Mouse (Mus musculus): Measurements from ENCODE around the gene Stpg4. TPM values are rescaled to one million over a fixed set of nuclear protein-coding genes. Genes with fewer than 3 reads are reported as not detected.
A peak's percentile ranks its signal among the peaks of the same experiment; 100 is the strongest.

Stpg4 gene
- total RNA-seq, 2 experiments from 2014 or later = not detected

DNA sequence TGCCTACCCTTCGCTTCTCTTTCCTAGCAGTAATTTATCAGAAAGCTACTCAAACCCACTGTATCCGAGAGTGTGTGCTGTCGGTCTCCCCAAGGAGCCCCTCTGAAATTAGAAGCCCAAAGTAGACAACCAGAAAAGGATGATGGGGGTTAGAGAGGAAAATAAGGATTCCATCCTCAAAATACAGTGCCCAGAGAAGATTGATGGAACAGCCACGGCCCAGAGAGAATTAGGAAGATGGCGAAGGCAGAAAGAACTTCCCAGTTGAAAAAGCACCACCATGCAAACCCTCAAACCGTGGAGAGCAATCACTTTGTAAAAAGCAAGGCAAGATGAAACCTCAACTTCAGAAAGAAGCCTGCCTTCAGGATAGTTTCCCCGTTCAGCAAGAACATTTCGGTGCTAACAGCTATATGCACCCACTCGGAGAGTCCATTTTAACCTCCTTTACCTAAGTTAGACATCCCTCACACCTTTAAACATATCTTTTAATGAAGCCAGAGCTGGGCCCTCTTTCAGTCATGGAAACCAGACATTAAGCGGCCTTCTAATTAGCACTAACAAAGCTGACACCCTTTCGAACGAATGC lies 20.2 kb upstream of the Stpg4 start:
- intact Hi-C loops (cut with DNase I) = loop anchor here (2.0 to 5.0 kb wide), 4 partner anchors 83 to 133 kb away; no protein-coding TSS in a partner anchor
- DNase-seq = no peak

DNA sequence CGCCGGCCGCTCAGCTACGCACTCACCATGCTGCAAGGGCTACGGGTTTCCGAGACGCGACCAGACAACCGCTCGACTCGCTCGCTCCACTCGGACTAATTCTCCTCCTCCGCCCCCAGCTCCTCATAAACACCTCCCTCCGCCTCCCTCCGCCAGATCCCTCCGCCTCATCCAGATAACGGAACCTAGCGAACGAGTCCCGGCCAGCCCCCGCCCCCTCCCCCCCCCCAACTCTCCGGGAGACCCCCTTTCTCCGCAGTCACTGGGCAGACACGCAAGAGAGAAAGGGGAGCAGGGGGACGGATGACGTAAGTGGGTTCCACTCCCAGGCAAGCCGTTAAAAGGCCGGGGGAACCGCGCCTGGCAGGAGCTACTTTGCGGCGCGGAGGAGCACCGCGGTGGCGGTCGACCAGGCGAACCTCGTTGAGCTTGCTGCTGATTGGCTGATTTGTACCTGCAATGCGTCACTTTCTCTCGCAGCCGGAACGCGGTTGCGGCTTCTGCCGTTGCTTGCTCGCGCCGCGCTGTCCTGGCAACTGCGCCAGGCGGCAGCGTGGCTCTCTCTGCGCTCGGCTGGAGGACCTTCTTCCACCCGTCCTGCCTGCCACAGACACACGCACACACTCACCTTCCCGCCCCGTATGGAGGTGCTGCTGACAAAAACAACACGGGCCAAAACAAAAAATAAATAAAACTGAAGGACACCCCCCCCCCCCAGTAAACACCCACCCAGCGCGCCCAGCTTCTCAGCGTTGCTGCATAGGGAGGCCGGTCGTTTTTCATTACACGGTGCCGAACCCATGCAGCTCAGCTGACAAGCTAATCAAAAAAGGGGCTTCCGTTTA lies 19.4 kb upstream of the Stpg4 start, which contains the start of gene Calm2:
Calm2 (minus strand) TSS at position 169 of the 845 bp plus-strand sequence.
- DNase-seq = peak; percentile 97 to 98
- intact Hi-C loops (cut with DNase I) = loop anchor here (2.0 to 5.0 kb wide), 4 partner anchors 84 to 132 kb away; no protein-coding TSS in a partner anchor

DNA sequence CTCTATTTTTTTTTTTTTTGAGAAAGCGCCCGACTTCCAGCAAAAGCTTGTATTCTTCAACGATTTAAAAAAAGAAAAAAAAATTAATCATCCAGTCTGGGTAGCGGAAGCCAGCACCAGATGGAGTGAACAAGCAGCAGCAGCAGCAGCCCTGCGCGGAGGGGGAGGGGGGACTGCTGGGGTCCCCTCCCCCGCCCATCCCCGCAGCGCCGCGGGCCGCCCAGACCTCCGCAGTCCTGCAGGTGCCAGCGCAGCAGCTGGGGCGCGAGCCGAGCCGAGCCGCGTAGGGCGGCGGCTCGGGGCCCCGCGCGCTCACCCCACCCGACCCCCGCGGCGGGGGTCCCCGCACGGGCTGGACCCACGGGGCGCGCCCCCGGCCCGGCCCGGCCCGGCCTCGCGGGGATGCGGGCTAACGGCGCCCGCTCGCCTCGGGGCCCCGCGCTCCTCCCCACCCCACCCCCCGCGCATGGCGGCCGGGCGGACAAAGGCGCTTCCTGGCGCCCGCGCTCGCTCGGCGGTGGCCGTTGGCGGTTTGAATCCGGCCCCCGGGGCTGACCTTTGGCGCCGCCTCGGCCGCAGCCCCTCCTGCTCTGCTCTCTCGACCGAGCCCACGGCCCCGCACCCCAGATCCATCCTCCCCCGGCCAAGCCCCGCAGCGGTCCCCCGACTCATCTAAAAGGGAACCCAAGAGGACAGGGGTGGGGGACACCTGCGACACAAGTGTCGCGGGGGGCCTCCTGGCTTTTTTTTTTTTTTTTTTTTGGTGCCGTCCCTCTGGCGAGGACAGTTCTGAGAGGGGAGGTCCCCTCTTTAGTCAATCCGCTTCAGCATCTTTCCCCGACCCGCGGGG lies 18.6 kb upstream of the Stpg4 start:
- DNase-seq = peak; percentile 78 to 79
- intact Hi-C loops (cut with DNase I) = loop anchor here (2.0 to 5.0 kb wide), 4 partner anchors 85 to 131 kb away; no protein-coding TSS in a partner anchor

DNA sequence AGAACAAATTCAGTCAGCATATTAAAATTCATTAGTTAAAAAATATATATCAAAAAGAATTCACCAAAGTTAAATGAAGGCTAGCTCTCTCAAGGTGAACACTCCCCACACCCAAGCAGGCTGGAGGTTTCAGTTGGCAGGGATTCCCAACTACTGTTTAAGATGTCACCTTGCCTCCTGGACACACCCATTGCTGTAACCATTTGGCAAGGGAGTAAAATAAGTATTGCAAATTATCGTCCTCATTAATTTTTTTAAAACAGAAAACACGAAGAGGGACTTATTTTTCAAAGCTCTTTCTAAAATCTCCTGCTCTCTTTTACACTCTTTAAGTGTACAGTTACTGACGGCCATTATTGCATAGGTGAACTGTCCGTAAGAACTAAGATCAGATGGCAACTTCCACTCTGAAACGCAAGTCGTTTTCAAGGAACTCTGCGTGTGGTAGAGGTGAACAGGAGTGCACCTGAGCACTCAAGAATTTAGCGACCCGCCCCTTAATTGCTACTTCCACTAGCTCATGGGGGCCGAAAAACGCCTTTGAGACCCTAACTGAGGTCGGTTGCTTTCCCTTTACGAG lies 17.9 kb upstream of the Stpg4 start:
- intact Hi-C loops (cut with DNase I) = loop anchor here (5.0 kb wide), 2 partner anchors 113 to 127 kb away; no protein-coding TSS in a partner anchor

DNA sequence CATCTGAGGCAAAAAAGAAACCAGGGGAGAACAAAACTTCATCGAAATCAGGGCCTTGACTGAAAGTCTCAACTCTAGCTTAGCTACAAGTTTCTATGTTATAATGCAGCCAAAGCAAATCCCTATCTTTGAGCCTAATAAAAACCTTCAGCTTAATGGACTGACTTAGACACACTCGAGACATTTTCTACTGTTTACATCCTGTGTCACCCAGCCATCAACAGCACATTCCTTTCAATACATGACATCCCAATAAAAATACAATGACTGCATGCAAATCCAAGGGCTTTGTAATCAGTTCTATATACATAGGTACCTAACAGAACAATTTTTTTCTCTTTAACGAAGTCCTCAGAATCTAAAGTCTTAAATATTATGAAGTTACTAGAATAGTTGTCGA lies 17.2 kb upstream of the Stpg4 start:
- DNase-seq = no peak
- intact Hi-C loops (cut with DNase I) = loop anchor here (5.0 kb wide), 2 partner anchors 112 to 128 kb away; no protein-coding TSS in a partner anchor

More for the DNA sequence above, 17.9 kb upstream of the Stpg4 start:
- DNase-seq = no peak

DNA sequence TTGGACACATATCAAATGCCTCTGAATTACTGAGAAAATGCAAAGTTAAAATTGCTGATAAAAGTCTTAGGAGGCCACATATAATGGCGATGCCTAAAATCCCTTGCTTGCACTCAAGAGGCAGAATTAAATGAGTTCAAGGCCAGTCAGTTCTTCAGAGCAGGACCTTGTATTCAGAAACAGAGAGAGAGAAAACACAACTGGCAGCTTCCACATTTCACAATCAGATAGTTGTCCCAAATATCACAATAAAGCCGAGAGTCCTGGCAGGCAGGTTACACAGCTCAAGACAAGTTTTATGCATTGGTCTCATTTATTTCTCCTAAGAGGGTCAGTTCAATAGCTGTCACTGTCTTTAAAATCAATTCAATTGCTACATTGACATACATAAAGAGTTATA lies 14.0 kb upstream of the Stpg4 start:
- DNase-seq = no peak
- intact Hi-C loops (cut with DNase I) = no loop called here

DNA sequence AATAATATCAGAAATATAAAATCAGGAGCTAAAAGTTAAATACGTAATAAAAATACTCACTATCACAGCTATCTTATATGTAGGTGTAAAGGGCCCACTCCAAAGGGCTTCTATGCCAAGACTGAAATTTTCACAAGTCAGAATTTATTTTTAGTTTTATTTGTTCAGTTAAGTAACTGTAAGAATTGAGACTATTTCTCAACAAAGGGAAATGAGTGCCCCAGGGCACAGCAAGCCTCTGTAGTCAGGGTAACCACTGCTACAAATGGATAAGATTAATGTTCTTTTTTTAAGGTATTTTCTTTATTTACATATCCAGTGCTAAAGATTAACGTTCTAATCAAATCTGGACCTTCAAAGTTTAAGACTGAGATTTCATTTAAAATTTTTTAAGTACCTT lies 11.9 kb upstream of the Stpg4 start:
- intact Hi-C loops (cut with DNase I) = no loop called here
- DNase-seq = no peak

DNA sequence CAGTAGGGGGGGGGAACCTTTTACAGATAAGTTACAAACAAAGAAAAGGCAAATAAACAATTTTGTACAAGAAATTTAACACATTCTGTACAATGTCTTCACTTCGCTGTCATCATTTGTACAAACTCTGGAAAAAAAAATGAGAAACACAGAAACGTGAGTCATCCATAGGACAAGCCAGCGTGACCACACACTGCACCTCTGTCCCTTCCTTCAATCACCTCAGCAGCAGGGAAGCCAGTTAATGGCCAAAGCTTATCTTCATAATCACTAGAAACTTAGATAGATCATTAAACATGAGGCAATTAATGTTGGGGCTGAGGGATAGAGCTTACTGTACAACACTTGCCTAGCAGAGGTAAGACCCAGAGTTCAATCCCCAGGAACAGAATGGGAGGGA lies 6.4 kb upstream of the Stpg4 start:
- intact Hi-C loops (cut with DNase I) = loop anchor here (1.0 kb wide), 1 partner anchor 137 kb away; no protein-coding TSS in a partner anchor

DNA sequence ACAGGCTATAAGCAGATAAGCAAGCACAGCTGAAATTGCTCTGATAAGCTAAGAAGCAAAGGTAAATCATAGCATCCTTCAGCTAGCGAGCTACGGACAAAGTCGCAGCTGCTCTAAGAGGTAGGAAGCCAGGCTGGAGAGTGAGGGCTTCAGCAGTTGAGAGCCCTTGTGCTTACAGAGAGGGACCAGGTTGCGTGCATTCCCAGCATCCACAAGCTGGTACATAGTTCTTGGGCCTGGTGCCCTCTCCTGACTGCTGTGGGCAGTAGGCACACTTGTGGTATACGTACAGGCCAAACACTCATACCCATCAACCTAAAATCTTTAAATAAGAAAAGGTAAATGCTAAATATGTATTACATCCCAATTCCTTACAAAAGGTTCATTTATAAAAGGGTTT lies 5.2 kb upstream of the Stpg4 start:
- intact Hi-C loops (cut with DNase I) = no loop called here
- no peak for DNase-seq

More for the DNA sequence above, 6.4 kb upstream of the Stpg4 start:
- no peak for DNase-seq

DNA sequence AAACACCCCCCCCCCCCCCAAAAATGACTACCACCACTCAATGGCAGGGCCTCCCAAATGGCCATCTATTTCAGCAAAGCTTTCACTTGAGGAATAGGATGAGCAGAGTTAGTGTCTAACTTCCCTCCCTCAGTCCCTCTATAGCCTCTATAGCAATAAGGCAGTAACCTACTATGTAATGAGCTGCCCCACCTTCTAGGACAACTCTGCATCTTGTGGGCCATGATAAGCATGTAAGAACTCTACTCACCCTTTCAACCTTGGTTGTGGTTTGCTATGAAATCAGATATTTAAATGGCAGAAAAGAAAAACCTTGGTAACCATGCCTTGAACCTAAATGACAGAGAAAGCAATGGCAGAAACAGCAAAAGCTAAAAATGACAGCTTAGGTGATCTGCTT lies 4.8 kb upstream of the Stpg4 start:
- intact Hi-C loops (cut with DNase I) = no loop called here
- DNase-seq = no peak

DNA sequence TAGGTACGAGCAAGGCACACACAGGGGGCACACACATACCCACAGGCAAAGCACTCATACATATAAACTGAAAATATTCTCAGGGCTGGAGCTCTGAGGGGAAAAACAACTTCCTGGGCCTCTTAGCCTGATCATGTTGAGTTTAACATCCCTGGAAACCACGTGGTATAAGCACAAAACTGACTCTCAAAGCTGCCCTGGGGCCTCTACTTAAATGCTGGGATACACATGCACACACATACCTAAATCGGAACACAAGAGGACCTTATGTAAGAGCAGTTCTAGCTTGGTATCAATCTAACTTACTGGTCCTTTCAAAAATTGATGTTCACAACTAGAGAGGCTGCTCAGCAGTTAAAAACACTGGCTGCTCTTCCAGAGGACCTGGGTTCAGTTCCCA lies 1.9 kb upstream of the Stpg4 start:
- no peak for DNase-seq
- intact Hi-C loops (cut with DNase I) = loop anchor here (1.0 kb wide), 1 partner anchor 113 kb away; no protein-coding TSS in a partner anchor

DNA sequence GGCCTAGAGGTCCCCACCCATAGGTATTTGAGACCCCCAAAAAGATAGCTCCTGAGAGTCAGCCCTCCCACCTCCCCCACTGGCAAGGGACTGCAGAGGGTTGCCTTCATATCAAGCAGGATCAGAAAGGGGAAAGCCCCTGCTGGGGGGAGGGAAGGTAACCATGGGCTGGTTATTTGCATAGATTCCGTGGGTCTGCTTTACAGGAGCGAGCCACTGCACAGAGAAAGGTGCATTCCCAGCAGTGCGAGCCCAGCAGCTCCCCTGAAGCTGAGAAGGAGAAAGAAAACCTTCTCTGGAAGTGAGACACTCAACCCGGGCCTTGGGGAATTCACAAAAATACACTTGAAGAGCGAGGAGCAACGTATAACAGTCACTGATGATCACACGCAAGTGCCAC lies 9.5 kb downstream of the Stpg4 start:
- intact Hi-C loops (cut with DNase I) = no loop called here
- no peak for DNase-seq

DNA sequence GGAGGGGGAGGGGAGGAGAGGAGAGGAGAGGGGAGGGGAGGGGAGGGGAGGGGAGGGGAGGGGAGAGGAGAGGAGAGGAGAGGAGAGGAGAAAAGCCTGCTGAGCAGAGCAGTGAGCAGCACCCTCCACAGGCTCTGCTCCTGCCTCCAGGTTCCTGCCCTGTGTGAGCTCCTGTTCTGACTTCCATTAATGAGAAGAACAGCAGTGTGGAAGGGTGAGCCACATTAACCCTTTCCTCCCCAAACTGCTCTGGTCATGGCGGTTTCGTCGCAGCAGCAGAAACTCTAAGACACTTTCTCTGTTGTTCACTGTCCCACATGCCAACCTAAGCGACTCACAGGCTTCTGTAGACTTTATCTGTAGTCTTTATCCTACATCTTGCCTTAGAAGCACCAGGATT lies 20.9 kb downstream of the Stpg4 start:
- intact Hi-C loops (cut with DNase I) = no loop called here
- no peak for DNase-seq

DNA sequence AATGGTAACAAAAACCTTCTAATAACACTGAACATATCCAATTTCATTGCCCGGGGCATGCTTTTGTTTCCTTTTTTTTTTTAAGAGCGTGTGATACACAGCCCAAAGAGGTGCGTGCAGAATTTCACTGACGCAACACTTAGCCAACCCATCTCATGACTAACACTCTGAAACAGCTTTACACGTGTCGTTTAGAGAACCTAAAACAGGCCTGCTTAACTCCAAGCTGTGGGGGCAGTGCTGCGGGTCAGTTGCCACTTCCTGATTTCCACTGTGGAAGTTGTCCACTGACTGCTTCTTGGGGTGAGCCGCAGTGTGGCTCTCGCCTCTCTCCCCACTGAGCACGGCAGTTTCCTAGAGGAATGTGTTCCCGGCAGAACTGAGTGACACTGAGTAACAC lies 22.0 kb downstream of the Stpg4 start:
- no peak for DNase-seq
- intact Hi-C loops (cut with DNase I) = no loop called here

DNA sequence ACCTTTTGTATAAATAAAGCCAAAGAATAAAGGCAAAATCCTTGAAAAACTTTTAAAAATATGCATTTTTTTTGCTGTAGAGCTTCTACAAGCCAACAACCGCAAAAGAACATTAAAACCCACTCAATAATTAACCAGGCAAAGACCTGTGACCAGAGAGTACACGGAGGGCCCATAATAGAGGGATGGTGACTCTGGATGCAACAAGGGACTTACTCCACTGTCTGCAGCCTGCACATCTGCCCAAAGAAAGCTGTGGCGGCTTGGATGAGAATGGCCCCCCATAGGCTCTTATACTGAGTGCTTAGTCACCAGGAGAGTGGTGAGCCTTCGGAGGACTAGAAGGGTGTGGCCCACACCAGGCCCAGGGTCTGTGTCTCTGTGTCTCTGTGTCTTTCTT lies 24.1 kb downstream of the Stpg4 start:
- no peak for DNase-seq
- intact Hi-C loops (cut with DNase I) = no loop called here

DNA sequence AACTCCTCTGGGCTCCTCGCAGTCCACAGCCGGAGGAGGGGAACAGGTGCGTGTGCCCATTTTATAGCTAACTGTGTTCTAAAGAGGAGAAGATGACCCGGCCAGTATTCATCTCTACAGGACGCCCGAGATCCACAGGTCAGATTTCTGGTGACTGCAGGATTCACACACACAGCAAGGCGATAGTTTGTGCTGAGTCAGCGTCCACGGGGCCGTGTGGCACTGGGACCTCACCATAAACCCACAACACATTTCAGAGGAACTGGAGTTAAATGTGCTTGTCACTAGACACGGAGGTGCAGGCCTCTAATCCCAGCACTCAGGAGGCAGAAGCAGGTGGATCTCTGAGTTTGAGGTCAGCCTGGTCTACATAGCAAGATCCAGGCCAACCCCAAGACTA lies 25.1 kb downstream of the Stpg4 start:
- intact Hi-C loops (cut with DNase I) = no loop called here
- no peak for DNase-seq

DNA sequence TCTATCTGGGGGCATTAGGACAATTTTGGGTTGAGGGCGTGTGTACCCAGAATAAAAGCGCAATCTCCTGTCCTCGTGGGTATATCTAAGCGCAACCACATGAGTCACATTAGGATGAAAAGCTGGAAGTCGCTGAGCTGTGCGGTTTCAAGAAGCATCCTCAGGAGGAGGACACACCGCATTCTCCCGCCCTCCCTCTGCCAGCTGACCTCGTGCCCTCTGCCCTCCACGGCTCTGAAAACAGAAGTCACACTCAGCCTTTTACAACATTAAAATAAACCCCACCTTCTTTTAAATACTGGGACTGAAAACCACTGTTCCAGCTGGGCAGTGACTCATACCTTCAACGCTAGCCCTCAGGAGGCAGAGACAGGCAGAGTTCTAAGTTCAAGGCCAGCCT lies 30.5 kb downstream of the Stpg4 start:
- DNase-seq = no peak
- intact Hi-C loops (cut with DNase I) = no loop called here

DNA sequence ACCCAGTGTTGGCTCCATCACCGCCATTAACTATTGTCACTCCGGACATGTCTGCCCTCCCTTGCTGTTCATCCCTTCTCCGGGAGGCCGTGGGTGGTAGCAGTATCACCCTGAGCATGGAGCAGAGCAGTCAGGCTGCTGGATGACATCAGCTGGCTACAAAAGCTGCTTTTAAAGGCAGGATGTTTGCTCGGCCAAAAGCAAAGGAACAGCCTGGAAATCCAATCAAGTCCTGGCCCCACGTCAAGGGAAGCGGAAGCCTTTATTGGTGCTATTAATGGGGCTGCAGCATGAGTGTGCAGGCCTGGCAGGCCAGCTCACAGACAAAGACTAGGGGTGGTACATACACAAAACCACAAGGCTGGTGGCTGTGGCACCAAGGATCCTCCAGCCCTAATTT lies 36.3 kb downstream of the Stpg4 start:
- intact Hi-C loops (cut with DNase I) = no loop called here
- peak; percentile 62 to 74 for DNase-seq

DNA sequence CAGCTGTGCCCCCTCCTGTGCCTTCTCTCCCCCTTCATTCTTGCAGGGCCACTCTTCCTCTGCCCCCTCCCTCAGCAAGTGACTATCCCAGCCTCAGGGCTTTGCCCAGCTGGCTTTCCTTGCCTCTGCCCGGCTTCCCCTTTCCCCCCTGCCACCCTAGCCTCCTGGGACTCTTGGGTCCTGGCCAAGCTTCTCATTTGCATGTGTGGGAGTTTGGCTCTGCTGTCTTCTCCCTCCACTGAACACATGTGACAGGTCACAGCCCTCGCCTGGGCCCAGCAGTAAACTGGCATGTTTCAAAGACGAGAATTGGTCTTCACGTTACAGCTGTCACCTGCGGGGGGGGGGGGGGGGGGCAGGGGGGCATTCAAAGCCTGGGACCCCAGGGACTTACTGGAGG lies 40.5 kb downstream of the Stpg4 start:
- DNase-seq = peak in 1 of 2 experiments; percentile 65

DNA sequence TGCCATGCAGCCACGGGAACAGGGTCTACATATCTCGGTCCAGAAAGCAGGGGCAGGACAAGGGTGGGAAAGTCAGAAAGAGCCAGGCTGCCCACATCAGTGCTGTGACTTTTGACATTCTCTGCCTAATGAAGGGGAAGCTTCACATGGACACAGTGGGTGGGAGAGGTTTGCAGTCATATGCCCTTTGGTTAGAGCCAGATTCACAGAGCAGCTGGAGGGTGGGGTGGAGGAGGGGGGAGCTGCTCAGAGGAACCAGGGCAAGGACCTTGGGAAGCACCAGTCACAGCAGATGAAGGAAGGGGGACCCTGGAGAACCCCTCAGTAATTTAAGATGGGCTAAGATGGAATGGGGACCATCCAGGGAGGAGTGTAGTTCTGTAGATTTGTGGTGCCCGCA lies 41.7 kb downstream of the Stpg4 start:
- intact Hi-C loops (cut with DNase I) = no loop called here

More for the DNA sequence above, 40.5 kb downstream of the Stpg4 start:
- intact Hi-C loops (cut with DNase I) = no loop called here

More for the DNA sequence above, 41.7 kb downstream of the Stpg4 start:
- DNase-seq = no peak
